Mouse (Mus musculus) stomach, embryonic 15.5 days (tissue): ENCODE measurements around the gene Sox15. TPM values are rescaled to one million over a fixed set of nuclear protein-coding genes. Genes with fewer than 3 reads are reported as not detected.
A peak's percentile ranks its signal among the peaks of the same experiment; 100 is the strongest.
"Not testable (repeated sequence)": the region's sequence is repeated elsewhere in the genome, so short reads cannot be mapped to it uniquely, and the experiment has no call there.

Experiments
- ATAC-seq: fragments of 200-750 bp; cut with Nextera tagmentation; 2 replicates; pipeline ENCODE4 v1.8.0; 2017; ENCODE audit warnings: low read depth, moderate number of reproducible peaks, moderate TSS enrichment; ENCODE audit not compliant: insufficient read depth, low FRiP score
- H3K27ac ChIP-seq: fragments of 300-500 bp; sonication (generic); 2 replicates; pipeline ENCODE4 v1.5.1; 2015; ENCODE audit warnings: mild to moderate bottlenecking, inconsistent platforms
- H3K27me3 ChIP-seq: fragments of 300-500 bp; sonication (generic); replicated peaks from 2 replicates; pipeline ENCODE4 v1.6.1; 2015; ENCODE audit warnings: inconsistent platforms
- H3K36me3 ChIP-seq: fragments of 300-500 bp; sonication (generic); 2 replicates; pipeline ENCODE4 v1.6.1; 2015; ENCODE audit warnings: inconsistent platforms
- H3K4me1 ChIP-seq: fragments of 300-500 bp; sonication (generic); 2 replicates; pipeline ENCODE4 v1.6.1; 2015; ENCODE audit warnings: inconsistent platforms
- H3K4me2 ChIP-seq: fragments of 300-500 bp; sonication (generic); 2 replicates; pipeline ENCODE4 v1.6.1; 2015; ENCODE audit warnings: mild to moderate bottlenecking, inconsistent platforms
- H3K4me3 ChIP-seq: fragments of 300-500 bp; sonication (generic); replicated peaks from 2 replicates; pipeline ENCODE4 v1.5.1; 2015; ENCODE audit warnings: inconsistent platforms
- H3K9ac ChIP-seq: fragments of 300-500 bp; sonication (generic); 2 replicates; pipeline ENCODE4 v1.6.1; 2015; ENCODE audit warnings: inconsistent platforms
- H3K9me3 ChIP-seq: fragments of 300-500 bp; sonication (generic); 2 replicates; pipeline ENCODE4 v1.6.1; 2016; ENCODE audit warnings: inconsistent platforms
- WGBS: fragments of 180-500 bp; shearing (Covaris S2); methylation state at CpG from one replicate; pipeline ENCODE4 v1.1.7; 2015; 5-methylcytosine and 5-hydroxymethylcytosine counted together
- polyA plus RNA-seq: library from polyadenylated mRNA; unstranded; fragments of >200 nt; fragmentation: Nextera tagmentation; extraction: Ambion mirVana; gene quantifications from 2 replicates; pipeline ENCODE4 v1.2.1, GENCODE M21; 2015

The Sox15 gene
- polyA plus RNA-seq, 1 experiment from 2014 or later, result 6.0 TPM

- no peak for ATAC-seq
- no peak overlapping the region for H3K4me2 ChIP-seq
- H3K36me3 ChIP-seq, result no peaks in the 10 kb centered on the region
- H3K9me3 ChIP-seq, result no peaks in the 10 kb centered on the region
- no peak overlapping the region for H3K27ac ChIP-seq
- no peaks in the 10 kb centered on the region for H3K27me3 ChIP-seq
- 0 out of 2 replicates have a peak, but pooled peaks cover 9% of the 10 kb centered on the region for H3K4me1 ChIP-seq
- H3K4me3 ChIP-seq, result no peak overlapping the region
- no peak overlapping the region for H3K9ac ChIP-seq
- WGBS, result 76% methylated on average over 7 of the region's 7 CpGs
Measured at GRCm38 (mm10) chr11:69620394-69621081, 34.6 kb upstream of the Sox15 start.

- 0 out of 2 replicates have a peak, but pooled peaks cover 9% of the 10 kb centered on the region for H3K4me1 ChIP-seq
- 1% methylated on average over 20 of the region's 20 CpGs for WGBS
- no peaks in the 10 kb centered on the region for H3K9me3 ChIP-seq
- peak; percentile 78; the same call in 1 of the 2 replicates for ATAC-seq
- H3K9ac ChIP-seq, result peak within 1 kb of the TSS; percentile 63
- peak within 1 kb of the TSS; percentile 59 for H3K4me3 ChIP-seq
- peak within 1 kb of the TSS; percentile 77 for H3K4me2 ChIP-seq
- H3K27ac ChIP-seq, result peak within 1 kb of the TSS; percentile 63
- H3K27me3 ChIP-seq, result no peaks in the 10 kb centered on the region
- H3K36me3 ChIP-seq, result no peaks in the 10 kb centered on the region
Measured at GRCm38 (mm10) chr11:69621571-69622268, 33.4 kb upstream of the Sox15 start, which contains the start of gene Sat2. Gene Sat2 (plus strand): TSS chr11:69622024.

GRCm38 (mm10) chr11:69622406-69622805, 32.7 kb upstream of the Sox15 start:
- H3K27me3 ChIP-seq, result no peaks in the 10 kb centered on the region
- WGBS, result 21% methylated on average over 6 of the region's 6 CpGs
- H3K9ac ChIP-seq, result peak overlapping the region; percentile 63
- peak overlapping the region; percentile 59 for H3K4me3 ChIP-seq
- no peaks in the 10 kb centered on the region for H3K9me3 ChIP-seq
- ATAC-seq, result no peak
- H3K4me2 ChIP-seq, result peak overlapping the region; percentile 77
- H3K4me1 ChIP-seq, result 0 out of 2 replicates have a peak, but pooled peaks cover 9% of the 10 kb centered on the region
- H3K27ac ChIP-seq, result peak overlapping the region; percentile 63
- H3K36me3 ChIP-seq, result no peaks in the 10 kb centered on the region

- no peaks in the 10 kb centered on the region for H3K36me3 ChIP-seq
- no peak overlapping the region for H3K9ac ChIP-seq
- no peak for ATAC-seq
- no peak overlapping the region for H3K27ac ChIP-seq
- H3K27me3 ChIP-seq, result no peaks in the 10 kb centered on the region
- H3K4me1 ChIP-seq, result 0 out of 2 replicates have a peak, but pooled peaks cover 9% of the 10 kb centered on the region
- 70% methylated on average over 4 of the region's 4 CpGs for WGBS
- H3K9me3 ChIP-seq, result no peaks in the 10 kb centered on the region
- H3K4me2 ChIP-seq, result peak overlapping the region; percentile 77; the same call in 1 of the 2 replicates
- H3K4me3 ChIP-seq, result peak overlapping the region; percentile 59; the same call in 1 of the 2 replicates
Measured at GRCm38 (mm10) chr11:69623006-69623405, 32.1 kb upstream of the Sox15 start.

- not testable (repeated sequence) for H3K27ac ChIP-seq
- WGBS, result 81% methylated on average over 2 of the region's 2 CpGs
Measured at GRCm38 (mm10) chr11:69624339-69624738, 30.8 kb upstream of the Sox15 start.

GRCm38 (mm10) chr11:69628286-69628685, 26.8 kb upstream of the Sox15 start:
- 36% methylated on average over 6 of the region's 6 CpGs for WGBS
- Histone ChIP-seq H3K4me2 (no peak overlapping the region), H3K9me3 (no peaks in the 10 kb centered on the region), H3K27me3 (no peaks in the 10 kb centered on the region), H3K9ac (no peak overlapping the region), H3K36me3 (no peaks in the 10 kb centered on the region), H3K4me3 (no peak overlapping the region), H3K4me1 (no peaks in the 10 kb centered on the region), H3K27ac (no peak overlapping the region)
- no peak for ATAC-seq

More at GRCm38 (mm10) chr11:69624339-69624738, 30.8 kb upstream of the Sox15 start:
- H3K27me3 ChIP-seq, ATAC-seq, H3K4me3 ChIP-seq, H3K9ac ChIP-seq, H3K4me2 ChIP-seq, H3K9me3 ChIP-seq, H3K36me3 ChIP-seq, H3K4me1 ChIP-seq: not testable (repeated sequence)

- Histone ChIP-seq H3K36me3 (no peaks in the 10 kb centered on the region), H3K9me3 (no peaks in the 10 kb centered on the region), H3K4me2 (no peak overlapping the region), H3K27ac (no peak overlapping the region), H3K9ac (no peak overlapping the region), H3K27me3 (no peaks in the 10 kb centered on the region), H3K4me1 (0 out of 2 replicates have a peak, but pooled peaks cover 7% of the 10 kb centered on the region), H3K4me3 (no peak overlapping the region)
- ATAC-seq, result no peak
- 76% methylated on average over 1 of the region's 1 CpGs for WGBS
Measured at GRCm38 (mm10) chr11:69629802-69630201, 25.3 kb upstream of the Sox15 start.

GRCm38 (mm10) chr11:69632284-69633089, 22.6 kb upstream of the Sox15 start, which contains the start of gene Fxr2:
Gene Fxr2 (plus strand): TSS chr11:69632990.
- peak within 1 kb of the TSS; percentile 97 for H3K27ac ChIP-seq
- WGBS, result under 1% methylated on average over 49 of the region's 56 CpGs
- peak within 1 kb of the TSS; percentile 98 for H3K4me3 ChIP-seq
- H3K4me1 ChIP-seq, result peaks cover 8% of the 10 kb centered on the region; the same call in 1 of the 2 replicates
- no peaks in the 10 kb centered on the region for H3K27me3 ChIP-seq
- H3K9me3 ChIP-seq, result no peaks in the 10 kb centered on the region
- H3K4me2 ChIP-seq, result peak within 1 kb of the TSS; percentile 64
- H3K36me3 ChIP-seq, result no peaks in the 10 kb centered on the region
- peak within 1 kb of the TSS; percentile 99 for H3K9ac ChIP-seq
- peak; percentile 98 for ATAC-seq

- Histone ChIP-seq H3K4me2 (peak overlapping the region; percentile 64), H3K27me3 (no peaks in the 10 kb centered on the region), H3K9ac (peak overlapping the region; percentile 99), H3K36me3 (no peaks in the 10 kb centered on the region), H3K4me3 (peak overlapping the region; percentile 98), H3K9me3 (no peaks in the 10 kb centered on the region), H3K27ac (peak overlapping the region; percentile 97), H3K4me1 (peaks cover 8% of the 10 kb centered on the region; the same call in 1 of the 2 replicates)
- under 1% methylated on average over 32 of the region's 50 CpGs for WGBS
- peak; percentile 48 for ATAC-seq
Measured at GRCm38 (mm10) chr11:69633128-69633866, 21.8 kb upstream of the Sox15 start.

GRCm38 (mm10) chr11:69635471-69635870, 19.6 kb upstream of the Sox15 start:
- no peaks in the 10 kb centered on the region for H3K9me3 ChIP-seq
- peaks cover 12% of the 10 kb centered on the region for H3K36me3 ChIP-seq
- H3K27me3 ChIP-seq, result no peaks in the 10 kb centered on the region
- peaks cover 8% of the 10 kb centered on the region; the same call in 1 of the 2 replicates for H3K4me1 ChIP-seq
- no peak overlapping the region for H3K4me2 ChIP-seq
- no peak for ATAC-seq
- H3K4me3 ChIP-seq, result no peak overlapping the region
- H3K27ac ChIP-seq, result no peak overlapping the region
- no peak overlapping the region for H3K9ac ChIP-seq
- 70% methylated on average over 3 of the region's 3 CpGs for WGBS

- Histone ChIP-seq H3K27me3 (no peaks in the 10 kb centered on the region), H3K36me3 (peaks cover 72% of the 10 kb centered on the region), H3K27ac (no peak overlapping the region), H3K4me1 (no peaks in the 10 kb centered on the region), H3K9me3 (no peaks in the 10 kb centered on the region), H3K9ac (no peak overlapping the region), H3K4me2 (no peak overlapping the region), H3K4me3 (no peak overlapping the region)
- no peak for ATAC-seq
- WGBS, result 89% methylated on average over 5 of the region's 5 CpGs
Measured at GRCm38 (mm10) chr11:69645860-69646259, 9.3 kb upstream of the Sox15 start.
